Mouse (Mus musculus) ES-Bruce4 (cell line): ENCODE measurements around the gene Siae. TPM values are rescaled to one million over a fixed set of nuclear protein-coding genes. Genes with fewer than 3 reads are reported as not detected.
A peak's percentile ranks its signal among the peaks of the same experiment; 100 is the strongest.

Experiments
- H3K27ac ChIP-seq: 2 replicates; pipeline ENCODE4 v1.5.1; 2012; ENCODE audit warnings: low read length, inconsistent platforms; ENCODE audit not compliant: insufficient read depth
- H3K27me3 ChIP-seq: 2 replicates; pipeline ENCODE4 v1.6.1; 2012; ENCODE audit warnings: mild to moderate bottlenecking, low read length, inconsistent platforms; ENCODE audit not compliant: control insufficient read depth, poor library complexity, insufficient read depth, severe bottlenecking
- H3K36me3 ChIP-seq: 2 replicates; pipeline ENCODE4 v1.6.1; 2012; ENCODE audit warnings: inconsistent platforms, mild to moderate bottlenecking, low read length, moderate library complexity; ENCODE audit not compliant: control insufficient read depth, poor library complexity, insufficient read depth, severe bottlenecking
- H3K4me1 ChIP-seq: one replicate; pipeline ENCODE4 v1.8.1; 2011; ENCODE audit warnings: low read length; ENCODE audit not compliant: control insufficient read depth, insufficient read depth
- H3K4me3 ChIP-seq: 2 replicates; pipeline ENCODE4 v1.5.1; 2011; ENCODE audit warnings: low read depth, mild to moderate bottlenecking, low read length
- H3K9ac ChIP-seq: 2 replicates; pipeline ENCODE4 v1.6.1; 2012; ENCODE audit warnings: low read depth, mild to moderate bottlenecking, inconsistent platforms; ENCODE audit not compliant: poor library complexity, severe bottlenecking
- H3K9me3 ChIP-seq: replicated peaks from 2 replicates; pipeline ENCODE4 v1.6.1; 2012; ENCODE audit warnings: mild to moderate bottlenecking, low read length, inconsistent platforms; ENCODE audit not compliant: control insufficient read depth, poor library complexity, insufficient read depth, severe bottlenecking
- CTCF ChIP-seq: IDR thresholded peaks from one replicate; pipeline ENCODE4 v1.8.1; 2011; ENCODE audit warnings: low read depth, low read length
- EP300 ChIP-seq: IDR thresholded peaks from 2 replicates; pipeline ENCODE4 v1.6.1; 2011; ENCODE audit warnings: low read depth, low read length; ENCODE audit not compliant: insufficient read depth
- POLR2A ChIP-seq: IDR thresholded peaks from one replicate; pipeline ENCODE4 v1.8.1; 2011; ENCODE audit warnings: low read length; ENCODE audit not compliant: insufficient read depth
- polyA plus RNA-seq: library from polyadenylated mRNA; stranded (reverse); fragments of >200 nt; gene quantifications from 2 replicates; pipeline ENCODE4 v1.2.4, GENCODE M21; 2011; ENCODE audit warnings: low read depth; ENCODE audit not compliant: missing spikeins, insufficient read depth, insufficient read length

The Siae gene
- polyA plus RNA-seq, 1 experiment, result 10.0 TPM

DNA sequence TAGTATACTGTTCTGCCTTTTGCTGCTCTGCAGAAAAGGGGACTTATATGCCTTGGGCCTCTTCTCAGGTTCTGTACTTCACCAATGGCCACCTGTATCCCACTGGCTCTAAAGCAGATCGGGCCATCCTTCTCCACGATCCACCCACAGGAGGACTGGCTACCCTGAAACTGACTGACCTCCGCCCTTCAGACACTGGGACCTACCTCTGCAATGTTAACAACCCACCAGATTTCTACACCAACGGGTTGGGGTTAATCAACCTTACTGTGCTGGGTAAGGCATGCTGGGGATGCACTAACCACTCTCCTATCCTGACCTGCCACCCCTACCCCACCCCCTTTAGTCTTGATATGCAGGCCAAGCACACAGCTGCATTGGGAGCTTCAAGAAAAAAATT is 15.3 kb upstream of the Siae start:
- H3K4me3 ChIP-seq, result no peak overlapping the region
- no peak overlapping the region for H3K27ac ChIP-seq
- peak overlapping the region; percentile 2; the same call in 1 of the 2 replicates for H3K9ac ChIP-seq
- H3K27me3 ChIP-seq, result no peaks in the 10 kb centered on the region
- H3K9me3 ChIP-seq, result no peaks in the 10 kb centered on the region
- H3K36me3 ChIP-seq, result no peaks in the 10 kb centered on the region
- H3K4me1 ChIP-seq, result peaks cover 8% of the 10 kb centered on the region
- TF ChIP-seq CTCF (no peak), EP300 (no peak), POLR2A (no peak)

GRCm38 (mm10) chr9:37540701-37541575 is 14.6 kb upstream of the Siae start:
- Histone ChIP-seq H3K4me1 (peaks cover 8% of the 10 kb centered on the region), H3K27me3 (no peaks in the 10 kb centered on the region), H3K9me3 (no peaks in the 10 kb centered on the region), H3K27ac (no peak overlapping the region), H3K9ac (no peak overlapping the region), H3K4me3 (no peak overlapping the region), H3K36me3 (no peaks in the 10 kb centered on the region)
- TF ChIP-seq EP300 (no peak), POLR2A (no peak), CTCF (no peak)

DNA sequence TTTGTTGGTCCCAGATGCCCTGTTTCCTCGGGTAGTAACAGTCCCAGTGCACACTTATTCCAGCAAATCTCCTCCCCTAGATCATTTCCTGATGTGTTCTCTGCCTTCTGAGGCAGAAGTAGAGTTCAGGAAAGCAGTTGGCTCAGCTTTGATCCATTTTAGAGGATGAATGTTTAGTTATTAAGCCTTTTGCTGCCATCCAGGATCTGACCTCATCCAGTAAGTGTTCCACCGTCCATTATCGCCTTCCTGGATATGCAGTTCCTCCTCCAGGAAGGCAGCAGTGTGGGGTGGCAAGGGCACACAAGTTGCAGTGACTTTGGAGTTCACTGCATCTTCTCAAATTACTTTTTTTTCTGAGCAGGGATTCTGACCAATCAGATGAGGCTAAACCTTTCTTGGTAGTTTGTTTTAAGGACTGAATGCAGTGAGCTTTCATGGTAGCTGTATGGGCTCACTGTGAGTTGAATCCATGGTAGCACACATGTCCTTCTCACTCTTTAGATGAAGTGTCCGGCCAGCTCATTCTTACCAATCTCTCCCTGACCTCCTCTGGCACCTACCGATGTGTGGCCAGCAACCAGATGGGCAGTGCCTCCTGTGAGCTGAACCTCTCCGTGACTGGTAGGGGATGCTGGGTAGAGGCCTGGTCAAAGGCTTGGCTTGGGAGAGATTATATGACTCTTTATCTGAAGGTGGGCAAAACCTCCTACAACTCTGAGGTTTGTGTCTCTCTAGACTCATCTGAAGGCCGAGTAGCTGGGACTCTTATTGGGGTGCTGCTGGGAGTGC is 13.5 kb upstream of the Siae start:
- Histone ChIP-seq H3K27me3 (no peaks in the 10 kb centered on the region), H3K27ac (no peak overlapping the region), H3K9me3 (no peaks in the 10 kb centered on the region), H3K9ac (no peak overlapping the region), H3K36me3 (no peaks in the 10 kb centered on the region), H3K4me3 (no peak overlapping the region), H3K4me1 (peaks cover 8% of the 10 kb centered on the region)
- TF ChIP-seq CTCF, result no peak
- TF ChIP-seq POLR2A, result no peak
- no peak for TF ChIP-seq EP300

DNA sequence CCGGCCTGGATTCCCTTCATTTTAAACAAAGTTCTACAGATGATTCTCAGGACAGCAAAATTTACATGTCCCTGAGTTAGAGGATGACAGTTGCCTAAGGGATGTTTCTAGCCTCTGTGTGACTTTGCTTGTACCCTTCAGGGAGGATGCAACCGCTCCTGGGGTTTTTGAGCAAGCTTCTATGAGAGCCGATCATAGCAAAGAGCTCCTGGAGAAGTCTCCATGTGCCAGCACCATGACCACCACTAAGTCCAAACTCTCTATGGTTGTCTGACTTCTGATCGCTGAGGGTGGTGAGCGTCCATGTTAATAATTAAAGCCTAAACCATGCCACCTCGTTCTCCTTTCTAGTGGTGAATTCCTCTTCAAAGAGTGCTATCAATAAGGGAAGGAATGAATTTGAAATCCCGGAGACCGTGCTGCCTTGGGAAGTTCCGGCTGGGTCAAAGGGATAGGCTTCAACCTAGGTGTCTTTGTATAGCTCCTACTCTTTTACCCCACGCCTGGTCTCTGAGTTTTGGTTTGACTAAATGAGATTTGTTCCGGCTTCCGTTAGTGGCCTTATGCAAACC is 11.5 kb upstream of the Siae start:
- TF ChIP-seq POLR2A, result no peak
- TF ChIP-seq CTCF, result no peak
- no peak for TF ChIP-seq EP300
- Histone ChIP-seq H3K27ac (peak overlapping the region; percentile 64), H3K9ac (no peak overlapping the region), H3K4me3 (no peak overlapping the region), H3K4me1 (peaks cover 8% of the 10 kb centered on the region), H3K9me3 (no peaks in the 10 kb centered on the region), H3K36me3 (no peaks in the 10 kb centered on the region), H3K27me3 (no peaks in the 10 kb centered on the region)

DNA sequence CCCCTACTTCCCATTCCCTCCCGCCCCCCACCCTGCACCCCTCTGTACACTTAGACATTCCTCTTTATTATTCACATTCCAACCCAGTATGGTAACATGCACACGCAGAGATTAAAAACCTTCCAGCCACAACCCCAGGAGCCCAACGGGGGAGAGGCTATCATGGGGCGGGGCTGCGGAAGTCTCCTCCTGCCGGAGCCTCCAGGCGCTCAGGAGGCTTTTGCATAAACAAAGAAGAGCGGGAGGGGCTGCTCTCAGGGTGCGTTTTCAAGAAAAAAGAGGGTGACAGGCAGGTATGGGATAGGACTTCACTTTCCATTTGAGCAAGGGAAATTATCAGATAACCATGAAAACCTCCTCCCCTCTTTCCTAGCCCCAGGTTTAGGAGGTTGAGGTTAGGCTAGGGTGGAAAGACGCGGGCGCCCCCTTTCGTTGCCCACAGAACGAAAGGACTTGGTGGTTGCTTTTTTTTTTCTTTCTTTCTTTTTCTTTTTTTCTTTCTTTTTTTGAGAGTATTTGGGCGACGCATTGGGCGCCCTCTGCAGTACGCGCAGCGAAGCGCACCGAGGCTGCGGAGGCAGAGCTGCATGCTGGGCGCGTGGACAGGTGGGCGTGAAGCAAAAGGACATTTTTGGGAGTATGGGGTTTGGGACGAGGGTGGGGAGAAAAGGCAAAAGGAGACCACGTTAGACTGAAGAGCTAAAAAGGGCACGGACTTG is 10.9 kb upstream of the Siae start:
- no peaks in the 10 kb centered on the region for H3K27me3 ChIP-seq
- TF ChIP-seq CTCF (peak; percentile 54), EP300 (0 out of 2 replicates have a peak, but pooled peaks have one; percentile 18), POLR2A (no peak)
- peaks cover 8% of the 10 kb centered on the region for H3K4me1 ChIP-seq
- H3K9ac ChIP-seq, result peak overlapping the region; percentile 10
- peak overlapping the region; percentile 49 for H3K4me3 ChIP-seq
- H3K27ac ChIP-seq, result peak overlapping the region; percentile 68
- H3K9me3 ChIP-seq, result no peaks in the 10 kb centered on the region
- no peaks in the 10 kb centered on the region for H3K36me3 ChIP-seq
